Mouse (Mus musculus) frontal cortex, postnatal 36 days (tissue): ENCODE results near the gene Btbd35f30.
"Not testable (repeated sequence)": the region's sequence is repeated elsewhere in the genome, so short reads cannot be mapped to it uniquely, and the experiment has no call there.

Source experiments
- DNase-seq, 2 experiments: peaks; one replicate each; pipeline ENCODE4 v3.0.0; 2022; ENCODE audit warnings: low spot score in 2 of 2

Btbd35f30 gene

DNA sequence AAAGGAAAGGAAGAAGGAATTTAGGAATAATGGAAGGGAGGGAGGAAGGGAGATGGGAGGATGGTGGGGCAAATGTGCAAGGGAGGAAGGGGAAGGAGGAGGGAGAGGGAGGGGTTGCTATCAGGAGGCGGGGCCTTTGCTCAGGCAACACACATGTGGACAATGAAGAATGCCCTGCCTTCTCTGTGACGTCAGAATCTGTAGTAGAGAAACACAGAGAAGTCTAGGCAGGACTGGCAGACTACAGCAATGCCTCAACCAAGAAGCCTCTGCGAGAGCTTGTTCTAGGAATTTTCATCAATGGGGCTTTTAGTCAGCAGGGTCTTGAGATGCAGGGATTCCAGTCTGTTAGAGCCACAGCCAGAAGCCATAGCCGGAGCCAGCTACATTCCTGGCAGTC lies at the start of gene Btbd35f30:
Gene Btbd35f30, plus strand, starts transcription at position 301 of the 400 bp plus-strand sequence.
- not testable (repeated sequence) for DNase-seq

DNA sequence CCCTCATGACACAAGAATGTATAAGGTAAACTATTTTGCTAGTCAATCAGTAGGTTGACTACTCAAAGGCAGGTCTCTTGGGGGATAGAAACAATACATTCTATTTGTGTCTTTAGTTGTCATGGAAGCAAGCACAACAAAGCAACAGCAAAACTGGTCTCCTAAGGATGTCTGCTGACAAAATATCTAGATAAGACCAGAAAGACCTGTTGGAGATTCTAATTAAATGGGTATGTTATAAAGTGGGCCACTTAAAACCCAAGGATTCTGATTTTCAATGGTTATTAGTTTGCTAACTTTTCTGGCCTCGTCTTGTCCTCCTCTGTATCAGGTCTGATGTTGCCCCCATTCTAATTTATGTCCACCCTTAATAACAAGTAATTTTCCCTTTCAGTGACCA lies 47.0 kb downstream of the Btbd35f30 start, which contains the start of gene Gm21789:
Gene Gm21789, plus strand, starts transcription at position 301 of the 400 bp plus-strand sequence.
- not testable (repeated sequence) for DNase-seq
